Mouse (Mus musculus): Measurements from ENCODE around the gene Tmem196. TPM values are rescaled to one million over a fixed set of nuclear protein-coding genes. Genes with fewer than 3 reads are reported as not detected.
"Not testable (repeated sequence)": the region's sequence is repeated elsewhere in the genome, so short reads cannot be mapped to it uniquely, and the experiment has no call there.

The Tmem196 gene
- polyA plus RNA-seq, 1 experiment, result not detected

DNA sequence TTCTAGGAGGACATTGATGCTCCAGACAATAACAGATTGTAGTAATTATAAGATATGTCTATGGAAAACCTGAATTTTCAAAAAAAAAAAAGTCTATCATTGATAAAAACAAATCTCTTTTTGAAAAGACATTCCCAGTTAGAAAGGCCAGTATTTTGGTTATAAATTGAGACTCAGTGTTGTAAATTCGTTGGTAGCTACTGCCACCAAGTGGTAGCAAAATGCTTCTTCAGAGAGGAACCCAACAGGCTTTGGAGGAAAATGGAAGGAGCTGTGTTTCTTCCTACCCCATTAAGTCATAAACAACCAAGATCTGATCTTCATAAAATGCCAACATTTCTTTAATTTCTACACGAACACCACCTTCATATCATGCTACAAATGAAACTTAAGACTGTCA, 36.1 kb downstream of the Tmem196 start:
- H3K4me3 ChIP-seq (ENCODE audit: low read depth, low read length), result no peak overlapping the region
- no peaks in the 10 kb centered on the region for H3K9me3 ChIP-seq (replicated peaks; ENCODE audit: control insufficient read depth, insufficient read depth, low read length, poor library complexity, severe bottlenecking)
- no peaks in the 10 kb centered on the region for H3K36me3 ChIP-seq (ENCODE audit: control insufficient read depth, insufficient read depth, low read length, poor library complexity, severe bottlenecking)
- no peaks in the 10 kb centered on the region for H3K27me3 ChIP-seq (ENCODE audit: control insufficient read depth, insufficient read depth, low read length, poor library complexity, severe bottlenecking)
- no peak overlapping the region for H3K27ac ChIP-seq (ENCODE audit: insufficient read depth, low read length)
- no peak for TF ChIP-seq EP300 (IDR thresholded peaks at IDR 0.05; ENCODE audit: insufficient read depth, low read depth, low read length)
- TF ChIP-seq POLR2A (IDR thresholded peaks at IDR 0.05; ENCODE audit: insufficient read depth, low read length), result no peak
- no peak for TF ChIP-seq CTCF (IDR thresholded peaks at IDR 0.05; ENCODE audit: low read depth, low read length)
- H3K9ac ChIP-seq (ENCODE audit: low read depth, poor library complexity, severe bottlenecking), result no peak overlapping the region
- H3K4me1 ChIP-seq (ENCODE audit: control insufficient read depth, insufficient read depth, low read length), result no peaks in the 10 kb centered on the region

DNA sequence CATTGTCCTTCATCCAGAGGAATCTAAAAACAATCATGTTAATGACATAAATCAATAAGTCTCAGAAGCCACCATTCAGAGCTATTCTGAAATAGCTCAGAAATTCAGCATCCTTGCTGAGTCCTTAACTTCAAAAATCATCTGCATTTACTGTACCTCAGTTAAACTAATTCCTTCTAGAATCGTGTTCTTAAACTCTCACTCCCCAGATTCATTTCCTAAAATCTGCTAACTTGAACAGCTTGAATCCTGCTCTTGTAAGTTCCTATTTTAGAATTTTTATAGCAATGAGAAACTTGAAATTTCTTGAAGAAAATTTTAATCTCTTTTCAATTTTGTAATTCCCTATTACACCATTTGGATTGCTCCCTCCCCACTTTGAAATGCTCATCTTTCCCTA, 52.6 kb downstream of the Tmem196 start:
- no peaks in the 10 kb centered on the region for H3K27me3 ChIP-seq (ENCODE audit: control insufficient read depth, insufficient read depth, low read length, poor library complexity, severe bottlenecking)
- no peak overlapping the region for H3K27ac ChIP-seq (ENCODE audit: insufficient read depth, low read length)
- H3K4me3 ChIP-seq (ENCODE audit: low read depth, low read length), result no peak overlapping the region
- no peaks in the 10 kb centered on the region for H3K9me3 ChIP-seq (replicated peaks; ENCODE audit: control insufficient read depth, insufficient read depth, low read length, poor library complexity, severe bottlenecking)
- H3K9ac ChIP-seq (ENCODE audit: low read depth, poor library complexity, severe bottlenecking), result no peak overlapping the region
- no peaks in the 10 kb centered on the region for H3K36me3 ChIP-seq (ENCODE audit: control insufficient read depth, insufficient read depth, low read length, poor library complexity, severe bottlenecking)
- TF ChIP-seq EP300 (IDR thresholded peaks at IDR 0.05; ENCODE audit: insufficient read depth, low read depth, low read length) (no peak), CTCF (IDR thresholded peaks at IDR 0.05; ENCODE audit: low read depth, low read length) (no peak), POLR2A (IDR thresholded peaks at IDR 0.05; ENCODE audit: insufficient read depth, low read length) (no peak)
- H3K4me1 ChIP-seq (ENCODE audit: control insufficient read depth, insufficient read depth, low read length), result no peaks in the 10 kb centered on the region

DNA sequence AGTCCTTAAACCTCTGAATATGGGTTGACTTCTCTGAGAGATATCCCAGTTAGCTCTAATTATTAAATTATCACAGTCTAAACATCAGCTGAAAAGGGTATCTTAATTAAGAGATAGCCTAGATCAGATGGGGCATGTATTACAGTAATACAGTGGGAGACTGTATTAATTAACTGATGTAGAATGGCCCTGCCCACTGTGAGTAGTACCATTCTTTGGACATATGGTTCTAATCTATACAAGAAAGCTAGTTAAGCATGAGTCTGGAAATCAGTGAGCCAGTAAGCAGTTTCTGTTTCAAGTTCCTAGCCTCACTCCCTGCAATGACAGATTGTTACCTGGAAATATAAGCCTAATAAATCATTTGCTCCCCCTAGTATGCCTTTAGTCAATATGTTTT, 58.7 kb downstream of the Tmem196 start:
- Histone ChIP-seq H3K9ac (ENCODE audit: low read depth, poor library complexity, severe bottlenecking) (no peak overlapping the region), H3K36me3 (ENCODE audit: control insufficient read depth, insufficient read depth, low read length, poor library complexity, severe bottlenecking) (no peaks in the 10 kb centered on the region), H3K9me3 (replicated peaks; ENCODE audit: control insufficient read depth, insufficient read depth, low read length, poor library complexity, severe bottlenecking) (no peaks in the 10 kb centered on the region), H3K27ac (ENCODE audit: insufficient read depth, low read length) (no peak overlapping the region), H3K4me3 (ENCODE audit: low read depth, low read length) (no peak overlapping the region), H3K4me1 (ENCODE audit: control insufficient read depth, insufficient read depth, low read length) (no peaks in the 10 kb centered on the region), H3K27me3 (ENCODE audit: control insufficient read depth, insufficient read depth, low read length, poor library complexity, severe bottlenecking) (no peaks in the 10 kb centered on the region)
- TF ChIP-seq EP300 (IDR thresholded peaks at IDR 0.05; ENCODE audit: insufficient read depth, low read depth, low read length) (no peak), POLR2A (IDR thresholded peaks at IDR 0.05; ENCODE audit: insufficient read depth, low read length) (no peak), CTCF (IDR thresholded peaks at IDR 0.05; ENCODE audit: low read depth, low read length) (no peak)

DNA sequence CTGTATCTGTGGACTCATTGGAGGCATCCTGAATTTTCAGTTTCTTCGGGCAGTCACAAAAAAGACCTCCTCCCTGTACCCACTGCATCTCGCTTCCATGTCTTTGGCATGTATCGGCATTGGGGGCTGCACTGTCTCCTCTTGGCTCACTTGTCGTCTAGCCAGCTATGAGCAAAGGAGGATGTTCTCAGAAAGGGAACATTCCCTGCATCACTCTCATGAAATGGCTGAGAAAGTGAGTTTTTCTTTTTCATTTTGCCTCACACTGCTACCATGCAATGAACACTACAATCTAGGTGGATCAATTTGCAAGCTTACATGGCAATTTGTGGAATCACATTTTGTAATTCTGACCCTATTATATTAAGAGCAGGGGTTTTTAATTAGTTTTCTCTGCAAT, 69.1 kb downstream of the Tmem196 start:
- Histone ChIP-seq H3K9ac (ENCODE audit: low read depth, poor library complexity, severe bottlenecking) (no peak overlapping the region), H3K27ac (ENCODE audit: insufficient read depth, low read length) (no peak overlapping the region), H3K36me3 (ENCODE audit: control insufficient read depth, insufficient read depth, low read length, poor library complexity, severe bottlenecking) (no peaks in the 10 kb centered on the region), H3K4me1 (ENCODE audit: control insufficient read depth, insufficient read depth, low read length) (no peaks in the 10 kb centered on the region), H3K27me3 (ENCODE audit: control insufficient read depth, insufficient read depth, low read length, poor library complexity, severe bottlenecking) (no peaks in the 10 kb centered on the region), H3K4me3 (ENCODE audit: low read depth, low read length) (no peak overlapping the region), H3K9me3 (replicated peaks; ENCODE audit: control insufficient read depth, insufficient read depth, low read length, poor library complexity, severe bottlenecking) (no peaks in the 10 kb centered on the region)
- no peak for TF ChIP-seq CTCF (IDR thresholded peaks at IDR 0.05; ENCODE audit: low read depth, low read length)
- no peak for TF ChIP-seq POLR2A (IDR thresholded peaks at IDR 0.05; ENCODE audit: insufficient read depth, low read length)
- TF ChIP-seq EP300 (IDR thresholded peaks at IDR 0.05; ENCODE audit: insufficient read depth, low read depth, low read length), result no peak

DNA sequence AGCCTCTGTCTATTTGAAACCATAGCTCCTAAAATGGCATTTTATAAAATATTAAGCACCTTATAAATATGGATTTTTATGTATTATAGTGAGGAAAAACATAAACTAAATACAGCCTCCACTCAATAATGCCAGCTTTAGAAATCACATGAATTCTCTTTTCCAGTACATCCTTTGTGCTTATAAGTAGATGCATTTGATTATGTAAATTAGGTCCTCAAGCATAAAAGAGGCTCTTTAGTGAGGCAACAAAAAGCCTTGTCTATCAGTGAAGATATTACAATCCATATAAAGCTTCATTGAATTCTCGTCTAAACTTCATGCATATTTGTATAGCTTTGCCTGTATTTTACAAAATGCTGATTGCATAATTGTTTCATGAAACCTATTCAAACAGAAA, 69.6 kb downstream of the Tmem196 start:
- no peak for TF ChIP-seq EP300 (IDR thresholded peaks at IDR 0.05; ENCODE audit: insufficient read depth, low read depth, low read length)
- TF ChIP-seq CTCF (IDR thresholded peaks at IDR 0.05; ENCODE audit: low read depth, low read length), result no peak
- TF ChIP-seq POLR2A (IDR thresholded peaks at IDR 0.05; ENCODE audit: insufficient read depth, low read length), result no peak
- Histone ChIP-seq H3K36me3 (ENCODE audit: control insufficient read depth, insufficient read depth, low read length, poor library complexity, severe bottlenecking) (no peaks in the 10 kb centered on the region), H3K9me3 (replicated peaks; ENCODE audit: control insufficient read depth, insufficient read depth, low read length, poor library complexity, severe bottlenecking) (no peaks in the 10 kb centered on the region), H3K27me3 (ENCODE audit: control insufficient read depth, insufficient read depth, low read length, poor library complexity, severe bottlenecking) (no peaks in the 10 kb centered on the region), H3K4me3 (ENCODE audit: low read depth, low read length) (no peak overlapping the region), H3K27ac (ENCODE audit: insufficient read depth, low read length) (no peak overlapping the region), H3K4me1 (ENCODE audit: control insufficient read depth, insufficient read depth, low read length) (no peaks in the 10 kb centered on the region), H3K9ac (ENCODE audit: low read depth, poor library complexity, severe bottlenecking) (no peak overlapping the region)

DNA sequence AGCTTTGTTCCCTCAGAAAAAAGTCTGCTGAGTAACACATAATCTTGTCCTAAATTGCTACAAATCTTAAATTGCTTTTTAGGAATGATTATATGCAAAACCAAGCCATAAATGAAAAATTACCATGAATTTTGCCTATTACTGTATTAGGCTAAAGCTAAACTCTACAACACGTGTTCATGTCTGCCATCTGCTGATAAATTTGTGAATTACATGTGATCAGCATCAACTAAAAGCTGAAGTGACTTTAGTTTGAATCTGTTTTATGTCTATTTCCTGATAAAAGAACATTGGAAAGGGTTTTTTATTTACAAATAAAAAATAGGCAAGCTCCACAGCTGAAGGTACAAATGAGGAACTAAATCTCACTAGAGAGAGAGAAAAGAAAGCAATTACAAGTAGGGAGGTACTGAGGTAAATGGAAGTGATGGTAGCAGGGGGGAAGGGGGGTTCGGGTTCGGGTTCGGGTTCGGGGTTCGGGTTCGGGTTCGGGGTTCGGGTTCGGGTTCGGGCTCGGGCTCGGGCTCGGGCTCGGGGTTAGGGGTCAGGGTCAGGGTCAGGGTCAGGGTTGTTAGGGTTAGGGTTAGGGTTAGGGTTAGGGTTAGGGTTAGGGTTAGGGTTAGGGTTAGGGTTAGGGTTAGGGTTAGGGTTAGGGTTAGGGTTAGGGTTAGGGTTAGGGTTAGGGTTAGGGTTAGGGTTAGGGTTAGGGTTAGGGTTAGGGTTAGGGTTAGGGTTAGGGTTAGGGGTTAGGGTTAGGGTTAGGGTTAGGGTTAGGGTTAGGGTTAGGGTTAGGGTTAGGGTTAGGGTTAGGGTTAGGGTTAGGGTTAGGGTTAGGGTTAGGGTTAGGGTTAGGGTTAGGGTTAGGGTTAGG, 82.7 kb downstream of the Tmem196 start:
- not testable (repeated sequence) for H3K9me3 ChIP-seq (replicated peaks; ENCODE audit: control insufficient read depth, insufficient read depth, low read length, poor library complexity, severe bottlenecking); H3K4me3 ChIP-seq (ENCODE audit: low read depth, low read length); H3K36me3 ChIP-seq (ENCODE audit: control insufficient read depth, insufficient read depth, low read length, poor library complexity, severe bottlenecking); H3K9ac ChIP-seq (ENCODE audit: low read depth, poor library complexity, severe bottlenecking); H3K4me1 ChIP-seq (ENCODE audit: control insufficient read depth, insufficient read depth, low read length); H3K27me3 ChIP-seq (ENCODE audit: control insufficient read depth, insufficient read depth, low read length, poor library complexity, severe bottlenecking); H3K27ac ChIP-seq (ENCODE audit: insufficient read depth, low read length)
